Mouse (Mus musculus): ENCODE measurements at regions not wholly inside any gene's neighbourhood (a gene's known extent, or its start where the extent isn't known, plus 50 kb on each side); places are given as distances from the start of the nearest gene placed in this dataset.

- no peak overlapping the region for H3K9ac ChIP-seq (ENCODE audit: insufficient read depth, low read depth)
- H3K27ac ChIP-seq (ENCODE audit: insufficient read depth, low read depth): no peak overlapping the region
- no peak for DNase-seq (ENCODE audit: extremely low read depth)
- H3K36me3 ChIP-seq (replicated peaks in 1 of 2; ENCODE audit: control insufficient read depth in 1 of 2, insufficient read depth in 1 of 2, low read length in 1 of 2): no peaks in the 10 kb centered on the region
- dilution Hi-C loops (cut with MboI; ENCODE audit: extremely low pct_ligation_motif_present, extremely low pct_unique_long_range_greater_than_20kb, low sequenced_read_pairs): no loop called here
- no peak overlapping the region for H3K4me2 ChIP-seq (ENCODE audit: insufficient read depth, low read depth, poor library complexity, severe bottlenecking)
- H3K9me3 ChIP-seq (replicated peaks; ENCODE audit: low read length): peaks cover 5% of the 10 kb centered on the region
- no peak overlapping the region for H3K4me3 ChIP-seq (replicated peaks in 1 of 3; ENCODE audit: low read depth in 2 of 3, low read length in 2 of 3, poor library complexity in 1 of 3)
- H3K4me1 ChIP-seq (ENCODE audit: control insufficient read depth in 1 of 2, insufficient read depth in 2 of 2): no peaks in the 10 kb centered on the region
- in situ Hi-C loops (cut with MboI; ENCODE audit: low pct_ligation_motif_present, low pct_unique_long_range_greater_than_20kb, low sequenced_read_pairs): loop anchor here (25.0 kb wide), 1 partner anchor 1887 kb away; no protein-coding TSS in a partner anchor
- no peaks in the 10 kb centered on the region for H3K27me3 ChIP-seq (replicated peaks)
- H3K79me2 ChIP-seq (replicated peaks; ENCODE audit: control insufficient read depth, extremely low read depth, insufficient read depth, poor library complexity, severe bottlenecking): no peaks in the 10 kb centered on the region
- no peak for TF ChIP-seq PAX5 (IDR thresholded peaks at IDR 0.05; ENCODE audit: low read length)
- TF ChIP-seq JUND (conservative IDR thresholded peaks at IDR 0.05; ENCODE audit: low read depth, low read length): no peak
- no peak for TF ChIP-seq NELFE (IDR thresholded peaks at IDR 0.05; ENCODE audit: low read depth, low read length)
- TF ChIP-seq POLR2A (IDR thresholded peaks at IDR 0.05; ENCODE audit: low read depth, low read length): no peak
- no peak for TF ChIP-seq NRF1 (IDR thresholded peaks at IDR 0.05; ENCODE audit: low read depth, low read length)
- no peak for TF ChIP-seq ELF1 (IDR thresholded peaks at IDR 0.05; ENCODE audit: low read depth, low read length)
- no peak for TF ChIP-seq POLR2AphosphoS2 (IDR thresholded peaks at IDR 0.05; ENCODE audit: low read depth, low read length)
- no peak for TF ChIP-seq MEF2A (IDR thresholded peaks at IDR 0.05; ENCODE audit: borderline replicate concordance, low read depth, low read length)
- TF ChIP-seq CHD1 (IDR thresholded peaks at IDR 0.05; ENCODE audit: low read depth, low read length): no peak
- TF ChIP-seq MAX (IDR thresholded peaks at IDR 0.05; ENCODE audit: low read length): no peak
- TF ChIP-seq ZNF384 (IDR thresholded peaks at IDR 0.05; ENCODE audit: low read depth, low read length): no peak
- TF ChIP-seq CHD2 (IDR thresholded peaks at IDR 0.05; ENCODE audit: low read length): no peak
- no peak for TF ChIP-seq KAT2A (IDR thresholded peaks at IDR 0.05; ENCODE audit: insufficient replicate concordance, low read length)
- no peak for TF ChIP-seq USF2 (conservative IDR thresholded peaks at IDR 0.05; ENCODE audit: low read depth, low read length)
- TF ChIP-seq ZKSCAN1 (IDR thresholded peaks at IDR 0.05; ENCODE audit: borderline replicate concordance, low read depth, low read length): no peak
- TF ChIP-seq UBTF (IDR thresholded peaks at IDR 0.05; ENCODE audit: low read depth, low read length): no peak
- no peak for TF ChIP-seq TCF12 (IDR thresholded peaks at IDR 0.05; ENCODE audit: low read depth, low read length)
- no peak for TF ChIP-seq EP300 (IDR thresholded peaks at IDR 0.05; ENCODE audit: low read length)
- TF ChIP-seq ZC3H11A (IDR thresholded peaks at IDR 0.05; ENCODE audit: low read depth, low read length): no peak
- no peak for TF ChIP-seq MAZ (IDR thresholded peaks at IDR 0.05; ENCODE audit: low read depth, low read length)
Measured at GRCm38 (mm10) chr2:123324896-123325295, 559.9 kb downstream of the Sqor start.

GRCm38 (mm10) chr2:123349625-123350346 lies 584.7 kb downstream of the Sqor start:
- peaks cover 32% of the 10 kb centered on the region for H3K9me3 ChIP-seq (replicated peaks; ENCODE audit: low read length)
- no peak overlapping the region for H3K4me3 ChIP-seq (replicated peaks in 1 of 3; ENCODE audit: low read depth in 2 of 3, low read length in 2 of 3, poor library complexity in 1 of 3)
- TF ChIP-seq MAX (IDR thresholded peaks at IDR 0.05; ENCODE audit: low read length) (no peak), CHD2 (IDR thresholded peaks at IDR 0.05; ENCODE audit: low read length) (no peak)
- no peaks in the 10 kb centered on the region for H3K4me1 ChIP-seq (ENCODE audit: control insufficient read depth in 1 of 2, insufficient read depth in 2 of 2)
- in situ Hi-C loops (cut with MboI; ENCODE audit: low pct_ligation_motif_present, low pct_unique_long_range_greater_than_20kb, low sequenced_read_pairs): no loop called here
- H3K27me3 ChIP-seq (replicated peaks): no peaks in the 10 kb centered on the region
- H3K9ac ChIP-seq (ENCODE audit: insufficient read depth, low read depth): no peak overlapping the region
- H3K79me2 ChIP-seq (replicated peaks; ENCODE audit: control insufficient read depth, extremely low read depth, insufficient read depth, poor library complexity, severe bottlenecking): no peaks in the 10 kb centered on the region
- dilution Hi-C loops (cut with MboI; ENCODE audit: extremely low pct_ligation_motif_present, extremely low pct_unique_long_range_greater_than_20kb, low sequenced_read_pairs): no loop called here
- no peaks in the 10 kb centered on the region for H3K36me3 ChIP-seq (replicated peaks in 1 of 2; ENCODE audit: control insufficient read depth in 1 of 2, insufficient read depth in 1 of 2, low read length in 1 of 2)
- H3K4me2 ChIP-seq (ENCODE audit: insufficient read depth, low read depth, poor library complexity, severe bottlenecking): no peak overlapping the region
- no peak overlapping the region for H3K27ac ChIP-seq (ENCODE audit: insufficient read depth, low read depth)
- DNase-seq (ENCODE audit: extremely low read depth): no peak
